Mouse (Mus musculus): ENCODE data around the gene Dpp9. TPM values are rescaled to one million over a fixed set of nuclear protein-coding genes. Genes with fewer than 3 reads are reported as not detected.

Gene Dpp9
- total RNA-seq, 2 experiments from 2014 or later: 35.6 to 41.6 TPM

DNA sequence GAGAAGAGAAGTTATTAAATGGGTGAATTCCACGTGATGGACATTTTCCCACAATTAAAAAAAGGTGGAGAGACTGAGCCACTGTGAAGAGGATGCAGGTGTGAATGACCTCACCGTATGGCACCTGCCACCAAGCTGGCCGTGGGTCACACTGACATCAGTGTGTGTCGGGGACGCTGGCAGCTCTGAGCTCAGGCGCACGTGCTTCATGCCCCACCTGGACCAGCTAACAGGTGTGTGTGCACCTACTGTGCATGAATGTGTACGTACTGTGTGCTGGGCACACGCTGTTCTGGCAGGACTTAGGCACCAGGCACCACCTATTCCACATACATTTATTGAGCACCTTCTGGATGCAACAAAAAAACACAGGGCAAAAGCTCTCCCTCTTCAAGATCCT lies 74.2 kb downstream of the Dpp9 start:
- DNase-seq (ENCODE audit: low spot score): no peak

DNA sequence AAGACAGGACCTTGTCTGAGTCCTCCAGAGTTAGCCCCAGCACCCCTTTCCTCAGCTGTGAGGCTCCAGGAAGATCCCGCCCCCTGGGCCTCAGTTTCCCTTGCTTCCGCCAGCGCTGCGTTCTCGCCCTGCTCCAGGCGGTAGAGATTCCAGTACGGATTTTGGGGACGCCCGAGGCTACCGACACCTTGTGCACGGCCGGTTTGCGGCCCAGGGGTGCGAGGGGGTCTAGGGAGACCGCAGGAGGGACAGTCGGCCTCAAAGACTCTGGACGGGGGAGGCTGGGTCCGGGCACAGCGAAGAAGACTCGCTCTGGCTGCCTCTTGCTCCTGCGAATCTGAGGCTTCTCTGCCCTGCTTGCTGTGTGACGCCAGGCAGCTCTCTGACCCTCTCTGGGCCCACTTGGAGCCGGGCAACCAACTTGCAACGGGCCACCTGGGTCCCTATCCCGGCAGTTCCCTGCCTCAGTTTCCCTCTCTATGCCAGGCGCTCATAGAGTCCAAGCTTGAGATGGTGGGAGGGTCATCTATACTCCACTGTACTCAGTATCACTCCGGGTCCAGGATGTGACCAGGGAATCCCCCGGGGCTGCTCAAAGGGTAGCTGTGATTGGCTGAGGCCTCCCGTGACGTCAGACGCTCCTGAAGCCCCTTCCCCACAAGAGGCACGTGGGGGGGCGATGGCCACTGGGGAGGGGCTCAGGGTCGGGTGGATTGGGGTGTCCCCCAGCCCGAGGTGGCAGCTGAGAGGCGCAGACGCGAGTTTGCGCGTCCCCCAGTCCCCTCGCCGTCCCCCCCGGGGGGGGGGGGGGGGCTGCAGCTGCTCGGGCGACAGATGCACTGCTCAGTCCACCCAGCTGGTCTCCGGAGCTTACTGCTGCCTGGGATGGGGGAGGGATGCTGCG lies 76.8 kb downstream of the Dpp9 start:
- no peak for DNase-seq (ENCODE audit: low spot score)

DNA sequence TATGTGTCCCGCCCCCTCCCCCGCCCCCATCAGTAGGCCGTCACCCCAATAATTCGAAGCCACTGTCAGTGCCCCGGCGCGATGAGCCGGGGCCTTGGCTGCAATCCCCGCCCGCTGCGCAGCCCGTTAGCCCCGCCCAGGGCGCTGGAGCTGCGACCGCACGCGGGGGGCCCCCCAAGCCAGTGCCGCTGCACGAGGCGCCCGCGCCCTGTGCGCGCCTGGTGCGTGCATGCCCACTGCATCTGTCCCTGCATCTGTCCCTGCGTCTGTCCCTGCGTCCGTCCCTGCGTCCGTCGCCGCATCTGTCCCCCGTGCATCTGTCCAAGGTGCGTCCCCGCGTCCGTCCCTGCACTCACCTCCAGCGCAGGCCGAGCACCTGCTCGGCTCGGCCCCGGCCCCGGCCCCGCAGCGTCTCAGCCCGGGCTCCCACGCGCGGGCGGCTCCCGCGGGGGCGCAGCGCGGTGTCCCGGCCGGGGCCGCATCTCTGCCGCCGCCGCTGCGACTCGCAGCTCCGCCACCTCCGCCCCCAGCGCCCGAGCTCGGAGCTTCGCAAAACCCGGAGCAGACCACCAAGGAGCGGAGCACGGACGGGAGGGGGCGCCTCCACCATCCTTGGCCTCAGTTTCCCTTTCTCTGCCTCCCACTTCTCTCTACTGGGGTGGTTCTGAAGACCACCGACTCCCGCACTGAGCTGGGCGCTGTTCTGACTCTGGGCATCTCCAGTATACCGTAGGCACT lies 78.7 kb downstream of the Dpp9 start, which contains the start of gene Sema6b:
Sema6b (minus strand) TSS at position 486 of the 738 bp plus-strand sequence.
- DNase-seq (ENCODE audit: low spot score): no peak

DNA sequence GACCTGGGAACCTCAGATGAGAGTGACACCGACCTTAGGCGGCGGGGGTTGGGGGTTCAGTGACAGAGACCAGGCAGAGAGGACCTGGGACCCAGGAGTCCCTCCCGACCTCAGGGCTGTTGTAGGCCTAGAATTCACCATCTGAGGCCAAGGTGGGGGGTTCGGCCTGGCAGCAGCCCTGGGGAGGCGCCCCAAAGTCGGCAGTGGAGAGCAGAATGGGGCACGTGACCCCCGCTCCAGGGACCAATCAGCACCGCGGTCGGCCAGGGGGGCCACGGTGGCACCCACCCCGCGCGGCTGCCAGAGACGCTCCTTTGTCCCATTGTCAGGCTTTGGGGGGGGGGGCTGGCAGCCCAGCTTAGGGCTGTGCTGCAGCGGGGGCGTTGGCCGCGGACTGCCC lies 79.3 kb downstream of the Dpp9 start:
- DNase-seq (ENCODE audit: low spot score): no peak

DNA sequence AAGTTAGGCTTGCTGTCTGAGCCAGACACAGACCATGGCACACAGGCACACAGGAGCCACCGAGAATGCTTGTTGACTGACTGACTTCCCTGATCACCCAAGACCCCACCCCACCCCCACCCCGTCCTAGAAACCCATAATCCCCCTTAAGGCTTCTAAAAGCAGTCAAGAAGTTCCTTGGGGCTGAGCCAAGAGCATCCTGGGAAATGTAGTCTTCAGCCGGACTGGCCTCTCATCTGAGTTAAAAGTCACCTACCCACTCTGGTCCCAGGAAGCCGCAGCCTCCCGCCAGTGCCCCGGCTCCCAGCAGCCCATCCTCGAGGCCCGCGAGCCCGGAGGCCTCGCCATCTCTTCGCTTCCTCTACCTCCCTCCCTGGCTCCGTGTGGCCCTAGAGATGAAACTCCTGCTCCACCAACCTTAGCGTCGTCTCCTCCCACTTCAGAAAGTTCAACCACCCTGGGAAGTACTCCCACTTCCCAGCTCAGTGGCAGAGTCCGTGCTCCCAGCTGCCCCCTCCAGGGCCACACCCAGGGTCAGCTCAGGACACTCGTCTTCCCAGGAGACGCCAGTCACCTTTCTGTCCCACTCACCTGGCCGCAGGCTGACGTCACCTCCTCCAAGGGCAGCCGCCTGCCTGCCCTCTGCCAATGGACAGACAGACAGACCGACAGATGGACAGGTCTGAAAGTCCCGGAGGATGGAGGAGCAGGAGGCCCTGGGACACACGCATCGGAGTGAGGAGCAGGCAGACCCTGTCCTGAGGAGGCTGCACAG lies 80.7 kb downstream of the Dpp9 start:
- DNase-seq (ENCODE audit: low spot score): no peak

Small RNAs within 50 kb of the gene (microRNA-seq; reads per million reads assigned to microRNA genes)
- gene Gm44397 (not detected), gene Mir7b (5.1 reads per million, percentile 10 among the genes with 10 or more reads in this experiment)

Other genes with a start within 250 kb of the Dpp9 start
- gene Shd, start 248.4 kb downstream of the Dpp9 start, total RNA-seq (2021): under 1 TPM in 1 of 2 experiments, not detected in 1; 0.34 TPM
- not detected for gene Fsd1, start 232.4 kb downstream of the Dpp9 start, total RNA-seq (2021)
- 1 to 10 TPM; 1.9 to 3.2 TPM for gene Stap2, start 213.3 kb downstream of the Dpp9 start, total RNA-seq (2021)
- gene Mpnd, start 213.2 kb downstream of the Dpp9 start, total RNA-seq (2021): 10 to 100 TPM; 34.6 to 35.4 TPM
- gene Sh3gl1, start 182.3 kb downstream of the Dpp9 start, total RNA-seq (2021): 1 to 10 TPM; 7.7 to 7.9 TPM
- gene Chaf1a, start 178.5 kb downstream of the Dpp9 start, total RNA-seq (2021): under 1 TPM; 0.46 to 0.95 TPM
- 10 to 100 TPM; 62.9 to 69.0 TPM for gene Ubxn6, start 143.9 kb downstream of the Dpp9 start, total RNA-seq (2021)
- 10 to 100 TPM; 23.2 to 25.5 TPM for gene Hdgfl2, start 139.3 kb downstream of the Dpp9 start, total RNA-seq (2021)
- 100 to 1,000 TPM; 142 to 235 TPM for gene Plin4, start 109.1 kb downstream of the Dpp9 start, total RNA-seq (2021)
- 10 to 100 TPM; 22.5 to 29.0 TPM for gene Plin5, start 101.3 kb downstream of the Dpp9 start, total RNA-seq (2021)
- gene Lrg1, start 96.9 kb downstream of the Dpp9 start, total RNA-seq (2021): 10 to 100 TPM; 11.4 to 23.0 TPM
- gene Sema6b, start 78.6 kb downstream of the Dpp9 start, total RNA-seq (2021): 1 to 10 TPM; 1.5 to 3.7 TPM
- gene Tnfaip8l1, start 56.4 kb downstream of the Dpp9 start, total RNA-seq (2021): under 1 TPM; 0.21 to 0.25 TPM
- 10 to 100 TPM; 17.1 to 17.5 TPM for gene Mydgf, start 35.0 kb downstream of the Dpp9 start, total RNA-seq (2021)
- gene Fem1a, start 37.9 kb upstream of the Dpp9 start, total RNA-seq (2021): 100 to 1,000 TPM; 157 to 172 TPM
- 1 to 10 TPM; 2.0 to 2.5 TPM for gene Ticam1, start 57.9 kb upstream of the Dpp9 start, total RNA-seq (2021)
- gene Plin3, start 74.0 kb upstream of the Dpp9 start, total RNA-seq (2021): 10 to 100 TPM; 32.4 to 50.3 TPM
- not detected for gene Arrdc5, start 81.4 kb upstream of the Dpp9 start, total RNA-seq (2021)
- under 1 TPM; 0.19 to 0.23 TPM for gene Uhrf1, start 84.4 kb upstream of the Dpp9 start, total RNA-seq (2021)
- 10 to 100 TPM; 20.1 to 23.1 TPM for gene Kdm4b, start 107.2 kb upstream of the Dpp9 start, total RNA-seq (2021)